Mouse (Mus musculus): ENCODE measurements around the gene Grk6.

- no peak for TF ChIP-seq CTCF (IDR thresholded peaks at IDR 0.05; ENCODE audit: insufficient read depth, low read depth, low read length)
- no peak for TF ChIP-seq POLR2A (IDR thresholded peaks at IDR 0.05; ENCODE audit: insufficient read depth, low read depth, low read length)
These were observed 1.7 kb downstream of the Grk6 start for GRCm38 (mm10) chr13:55446483-55447105.

Measured in olfactory bulb, adult 2 months (tissue).